Mouse (Mus musculus) MEL (cell line): Measurements from ENCODE around the gene Wap. TPM values are rescaled to one million over a fixed set of nuclear protein-coding genes. Genes with fewer than 3 reads are reported as not detected.

ENCODE experiments used
- DNase-seq: peaks from one replicate; pipeline ENCODE4 v3.0.0; 2011; ENCODE audit warnings: low read depth, low spot score
- H3K27ac ChIP-seq: 2 replicates; pipeline ENCODE4 v1.5.1; 2012; ENCODE audit warnings: low read depth, mild to moderate bottlenecking, control low read depth, low read length, moderate library complexity; ENCODE audit not compliant: control insufficient read depth
- H3K27me3 ChIP-seq, 2 experiments: fragments of 150-350 bp in 1 of 2; sonication (generic) in 1 of 2; 2 replicates each; pipeline ENCODE4 v1.6.1; 2012; ENCODE audit warnings: low read length in 2 of 2, mild to moderate bottlenecking in 2 of 2, improper control_type of control experiment in 1 of 2, moderate library complexity in 1 of 2; ENCODE audit not compliant: insufficient read depth in 2 of 2, control insufficient read depth in 1 of 2
- H3K36me3 ChIP-seq, 2 experiments: 2 replicates each; pipeline ENCODE4 v1.6.1; 2012 to 2014; ENCODE audit warnings: low read length in 2 of 2, improper control_type of control experiment in 1 of 2, inconsistent platforms in 1 of 2, mild to moderate bottlenecking in 1 of 2; ENCODE audit not compliant: insufficient read depth in 2 of 2, control insufficient read depth in 1 of 2
- H3K4me1 ChIP-seq, 2 experiments: fragments of 150-350 bp in 1 of 2; sonication (generic) in 1 of 2; 2 replicates each; pipeline ENCODE4 v1.6.1; 2012; ENCODE audit warnings: low read length in 2 of 2, improper control_type of control experiment in 1 of 2, mild to moderate bottlenecking in 1 of 2; ENCODE audit not compliant: insufficient read depth in 2 of 2, control insufficient read depth in 1 of 2
- H3K4me3 ChIP-seq, 2 experiments: fragments of 150-350 bp in 1 of 2; sonication (generic) in 1 of 2; 2 replicates each; pipeline ENCODE4 v1.5.1; 2012; ENCODE audit warnings: low read depth in 2 of 2, low read length in 2 of 2, mild to moderate bottlenecking in 2 of 2, moderate library complexity in 2 of 2, control low read depth in 1 of 2, improper control_type of control experiment in 1 of 2; ENCODE audit not compliant: control insufficient read depth in 1 of 2, insufficient read depth in 1 of 2
- H3K79me2 ChIP-seq: 2 replicates; pipeline ENCODE4 v1.6.1; 2012; ENCODE audit warnings: mild to moderate bottlenecking, low read length, moderate library complexity; ENCODE audit not compliant: control insufficient read depth, poor library complexity, insufficient read depth
- H3K9ac ChIP-seq: 2 replicates; pipeline ENCODE4 v1.6.1; 2012; ENCODE audit warnings: low read depth, mild to moderate bottlenecking, control low read depth, low read length, moderate library complexity; ENCODE audit not compliant: control insufficient read depth, poor library complexity, severe bottlenecking
- H3K9me3 ChIP-seq: fragments of 150-350 bp; sonication (generic); replicated peaks from 2 replicates; pipeline ENCODE4 v1.6.1; 2012; ENCODE audit warnings: mild to moderate bottlenecking, low read length, improper control_type of control experiment, moderate library complexity; ENCODE audit not compliant: insufficient read depth
- BHLHE40 ChIP-seq: IDR thresholded peaks from 2 replicates; pipeline ENCODE4 v1.6.1; 2012; ENCODE audit warnings: low read depth, mild to moderate bottlenecking, inconsistent platforms, low read length, improper control_type of control experiment, borderline replicate concordance
- CHD2 ChIP-seq: IDR thresholded peaks from 2 replicates; pipeline ENCODE4 v1.6.1; 2011; ENCODE audit warnings: low read length, improper control_type of control experiment
- ELF1 ChIP-seq: IDR thresholded peaks from 2 replicates; pipeline ENCODE4 v1.6.1; 2014; ENCODE audit warnings: low read depth, mild to moderate bottlenecking, inconsistent platforms, low read length, improper control_type of control experiment, moderate library complexity
- EP300 ChIP-seq, 2 experiments: IDR thresholded peaks; 2 replicates each; pipeline ENCODE4 v1.6.1; 2011; ENCODE audit warnings: improper control_type of control experiment in 2 of 2, low read length in 2 of 2, low read depth in 1 of 2, mild to moderate bottlenecking in 1 of 2
- ETS1 ChIP-seq: IDR thresholded peaks from 2 replicates; pipeline ENCODE4 v1.6.1; 2012; ENCODE audit warnings: low read depth, mild to moderate bottlenecking, inconsistent platforms, low read length, improper control_type of control experiment, moderate library complexity
- GABPA ChIP-seq: IDR thresholded peaks from 2 replicates; pipeline ENCODE4 v1.6.1; 2012; ENCODE audit warnings: low read depth, mild to moderate bottlenecking, inconsistent platforms, low read length, improper control_type of control experiment, moderate library complexity
- KAT2A ChIP-seq: conservative IDR thresholded peaks from 2 replicates; pipeline ENCODE4 v1.6.1; 2012; ENCODE audit warnings: low read depth, low read length, improper control_type of control experiment, inconsistent platforms
- MAZ ChIP-seq: IDR thresholded peaks from 2 replicates; pipeline ENCODE4 v1.6.1; 2012; ENCODE audit warnings: low read depth, mild to moderate bottlenecking, inconsistent platforms, low read length, improper control_type of control experiment
- MYB ChIP-seq: IDR thresholded peaks from 2 replicates; pipeline ENCODE4 v1.6.1; 2011; ENCODE audit warnings: mild to moderate bottlenecking, low read depth, low read length, improper control_type of control experiment
- MYC ChIP-seq: IDR thresholded peaks from 2 replicates; pipeline ENCODE4 v1.6.1; 2011; ENCODE audit warnings: low read depth, mild to moderate bottlenecking, low read length, improper control_type of control experiment, moderate library complexity
- NELFE ChIP-seq: IDR thresholded peaks from 2 replicates; pipeline ENCODE4 v1.6.1; 2011; ENCODE audit warnings: low read depth, low read length, improper control_type of control experiment
- POLR2A ChIP-seq, 2 experiments: IDR thresholded peaks; 2 replicates each; pipeline ENCODE4 v1.6.1; 2011 to 2012; ENCODE audit warnings: low read length in 2 of 2, mild to moderate bottlenecking in 2 of 2, control low read depth in 1 of 2, improper control_type of control experiment in 1 of 2, low read depth in 1 of 2, moderate library complexity in 1 of 2; ENCODE audit not compliant: control insufficient read depth in 1 of 2, insufficient read depth in 1 of 2, poor library complexity in 1 of 2
- POLR2AphosphoS5 ChIP-seq: IDR thresholded peaks from 2 replicates; pipeline ENCODE4 v1.6.1; 2012; ENCODE audit warnings: low read depth, borderline replicate concordance, mild to moderate bottlenecking, inconsistent platforms, low read length, moderate library complexity, mixed read lengths
- RAD21 ChIP-seq: IDR thresholded peaks from 2 replicates; pipeline ENCODE4 v1.6.1; 2011; ENCODE audit warnings: mild to moderate bottlenecking, low read depth, low read length, improper control_type of control experiment
- SMC3 ChIP-seq: IDR thresholded peaks from 2 replicates; pipeline ENCODE4 v1.6.1; 2011; ENCODE audit warnings: low read depth, low read length, improper control_type of control experiment
- TAL1 ChIP-seq: IDR thresholded peaks from 2 replicates; pipeline ENCODE4 v1.6.1; 2012; ENCODE audit warnings: mild to moderate bottlenecking, inconsistent platforms, low read length, moderate library complexity, mixed read lengths
- TBP ChIP-seq: IDR thresholded peaks from 2 replicates; pipeline ENCODE4 v1.8.0; 2011; ENCODE audit warnings: low read depth, low read length, improper control_type of control experiment
- UBTF ChIP-seq: IDR thresholded peaks from 2 replicates; pipeline ENCODE4 v1.6.1; 2012; ENCODE audit warnings: low read depth, mild to moderate bottlenecking, inconsistent platforms, low read length, improper control_type of control experiment, moderate library complexity, borderline replicate concordance; ENCODE audit not compliant: insufficient read depth
- USF2 ChIP-seq, 2 experiments: IDR thresholded peaks; 2 replicates each; pipeline ENCODE4 v1.6.1; 2011 to 2012; ENCODE audit warnings: improper control_type of control experiment in 2 of 2, low read length in 2 of 2, borderline replicate concordance in 1 of 2, inconsistent platforms in 1 of 2, low read depth in 1 of 2, mild to moderate bottlenecking in 1 of 2; ENCODE audit not compliant: insufficient read depth in 1 of 2
- ZC3H11A ChIP-seq: IDR thresholded peaks from 2 replicates; pipeline ENCODE4 v1.6.1; 2012; ENCODE audit warnings: low read depth, mild to moderate bottlenecking, inconsistent platforms, low read length, improper control_type of control experiment
- ZNF384 ChIP-seq: IDR thresholded peaks from 2 replicates; pipeline ENCODE4 v1.6.1; 2012; ENCODE audit warnings: low read depth, mild to moderate bottlenecking, inconsistent platforms, low read length, improper control_type of control experiment
- polyA plus RNA-seq, 2 experiments: library from polyadenylated mRNA; stranded (reverse) in 1 of 2; unstranded in 1 of 2; fragments of >175 nt in 1 of 2; fragments of >200 nt in 1 of 2; gene quantifications; 2 replicates each; pipeline versions ENCODE4 v1.2.1 to v1.2.4; 2012; ENCODE audit warnings: low replicate concordance in 2 of 2, low read depth in 1 of 2; ENCODE audit not compliant: insufficient read length in 2 of 2, insufficient read depth in 1 of 2, missing spikeins in 1 of 2
- total RNA-seq: library from RNA; depleted of rRNA; stranded (reverse); fragments of 300-350 nt; gene quantifications from 2 replicates; pipeline ENCODE4 v1.2.3, GENCODE M21; 2012

The Wap gene
- total and polyA plus RNA-seq, 3 experiments = not detected

DNA sequence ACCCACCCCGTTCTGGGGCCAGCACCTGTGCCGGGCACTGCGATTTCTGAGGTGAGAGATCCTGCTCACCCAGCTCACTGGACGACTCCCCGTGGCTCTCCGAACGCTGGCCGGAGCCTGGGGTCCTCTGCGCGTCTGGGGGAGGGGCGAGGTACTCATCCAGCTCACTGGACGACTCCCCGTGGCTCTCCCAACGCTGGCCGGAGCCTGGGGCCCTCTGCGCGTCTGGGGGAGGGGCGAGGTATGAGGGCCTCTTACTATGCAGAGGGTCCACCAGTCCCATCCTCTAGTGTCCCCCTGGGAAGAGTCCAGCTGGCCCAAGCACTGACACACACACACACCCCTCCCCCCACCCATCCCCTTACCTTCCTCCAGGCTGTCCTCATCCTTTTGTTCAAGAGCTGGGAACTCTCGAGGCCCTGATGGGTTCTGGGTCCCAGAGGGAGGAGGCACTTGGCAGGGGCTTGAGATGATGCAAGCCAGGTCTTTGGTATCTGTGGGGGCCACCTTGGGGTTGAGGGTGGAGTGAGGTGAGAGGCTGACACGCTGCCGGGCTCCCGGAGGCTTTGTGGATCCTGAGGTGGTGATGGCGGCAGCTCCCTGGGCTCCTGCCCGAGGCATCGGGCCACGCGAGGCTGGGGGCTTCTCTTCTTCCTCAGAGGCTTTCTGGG, 39.3 kb downstream of the Wap start:
- H3K9ac ChIP-seq = no peak overlapping the region
- H3K27me3 ChIP-seq = no peaks in the 10 kb centered on the region
- no peak overlapping the region for H3K27ac ChIP-seq
- no peak overlapping the region for H3K4me3 ChIP-seq
- no peaks in the 10 kb centered on the region for H3K9me3 ChIP-seq
- TF ChIP-seq MAZ (no peak), POLR2A (IDR thresholded peaks at IDR 0.05; ENCODE audit: control insufficient read depth in 1 of 2, insufficient read depth in 1 of 2, low read depth in 1 of 2, low read length in 2 of 2, poor library complexity in 1 of 2) (no peak), ETS1 (no peak), GABPA (no peak), MYB (no peak), MYC (no peak), ELF1 (no peak)
- H3K36me3 ChIP-seq = no peaks in the 10 kb centered on the region; a peak in 1 of 4 replicates
- no peaks in the 10 kb centered on the region for H3K79me2 ChIP-seq
- H3K4me1 ChIP-seq = peaks cover 0 to 5% of the 10 kb centered on the region in 2 experiments; a peak in 3 of 4 replicates
- no peak for DNase-seq

DNA sequence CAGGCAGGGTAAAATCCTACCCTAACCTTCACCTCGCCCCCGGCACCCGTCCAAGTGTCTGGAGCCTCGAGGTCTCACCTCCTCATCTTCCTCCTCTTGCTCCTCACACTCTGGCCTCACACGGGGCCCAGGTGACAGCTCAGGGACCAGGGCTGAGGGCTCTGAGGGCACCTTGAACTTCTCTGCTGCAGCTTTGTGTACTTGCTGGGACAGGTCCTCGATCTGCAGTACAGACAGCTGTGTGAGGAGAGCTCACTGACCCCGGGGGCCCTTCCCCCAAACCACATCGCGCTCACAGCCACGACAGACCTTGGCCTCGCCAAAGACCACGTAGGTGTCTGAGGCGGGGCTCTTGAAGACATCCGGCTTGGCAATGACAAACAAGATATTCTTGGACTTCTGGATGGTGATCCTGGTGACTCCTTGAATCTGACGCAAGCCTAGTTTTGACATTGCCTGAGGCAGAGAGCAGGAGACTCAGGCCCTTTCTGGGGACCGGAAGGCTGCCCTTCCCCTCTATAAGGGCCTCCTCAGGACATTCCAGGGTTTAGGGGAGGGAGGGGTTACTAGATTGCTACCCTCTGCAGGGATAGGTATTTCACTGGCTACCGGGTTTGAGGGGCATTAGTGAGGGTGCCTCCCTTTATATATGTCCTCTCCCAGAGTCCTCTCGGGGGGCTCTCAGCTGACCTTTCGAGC, 40.1 kb downstream of the Wap start:
- H3K27ac ChIP-seq = no peak overlapping the region
- H3K9ac ChIP-seq = no peak overlapping the region

More for the DNA sequence above, 40.1 kb downstream of the Wap start:
- H3K4me3 ChIP-seq = no peak overlapping the region
- no peaks in the 10 kb centered on the region for H3K79me2 ChIP-seq
- H3K27me3 ChIP-seq = no peaks in the 10 kb centered on the region
- no peak for DNase-seq
- no peaks in the 10 kb centered on the region; a peak in 1 of 4 replicates for H3K36me3 ChIP-seq
- peaks cover 0 to 3% of the 10 kb centered on the region in 2 experiments; a peak in 1 of 4 replicates for H3K4me1 ChIP-seq
- H3K9me3 ChIP-seq = no peaks in the 10 kb centered on the region
- TF ChIP-seq ZC3H11A (no peak), TAL1 (no peak), MYB (no peak), POLR2AphosphoS5 (no peak), ZNF384 (no peak), KAT2A (no peak), SMC3 (no peak), BHLHE40 (no peak), NELFE (no peak), EP300 (IDR thresholded peaks at IDR 0.05; ENCODE audit: low read depth in 1 of 2, low read length in 2 of 2) (no peak), USF2 (IDR thresholded peaks at IDR 0.05; ENCODE audit: borderline replicate concordance in 1 of 2, insufficient read depth in 1 of 2, low read depth in 1 of 2, low read length in 2 of 2) (no peak), UBTF (no peak), POLR2A (IDR thresholded peaks at IDR 0.05; ENCODE audit: control insufficient read depth in 1 of 2, insufficient read depth in 1 of 2, low read depth in 1 of 2, low read length in 2 of 2, poor library complexity in 1 of 2) (no peak; a peak in 1 of 4 replicates), CHD2 (no peak), TBP (no peak), RAD21 (no peak), ETS1 (no peak), MAZ (no peak)
